Comparison of ENCODE assay signal across 8 mouse cellular contexts in the genomic region with DNA sequence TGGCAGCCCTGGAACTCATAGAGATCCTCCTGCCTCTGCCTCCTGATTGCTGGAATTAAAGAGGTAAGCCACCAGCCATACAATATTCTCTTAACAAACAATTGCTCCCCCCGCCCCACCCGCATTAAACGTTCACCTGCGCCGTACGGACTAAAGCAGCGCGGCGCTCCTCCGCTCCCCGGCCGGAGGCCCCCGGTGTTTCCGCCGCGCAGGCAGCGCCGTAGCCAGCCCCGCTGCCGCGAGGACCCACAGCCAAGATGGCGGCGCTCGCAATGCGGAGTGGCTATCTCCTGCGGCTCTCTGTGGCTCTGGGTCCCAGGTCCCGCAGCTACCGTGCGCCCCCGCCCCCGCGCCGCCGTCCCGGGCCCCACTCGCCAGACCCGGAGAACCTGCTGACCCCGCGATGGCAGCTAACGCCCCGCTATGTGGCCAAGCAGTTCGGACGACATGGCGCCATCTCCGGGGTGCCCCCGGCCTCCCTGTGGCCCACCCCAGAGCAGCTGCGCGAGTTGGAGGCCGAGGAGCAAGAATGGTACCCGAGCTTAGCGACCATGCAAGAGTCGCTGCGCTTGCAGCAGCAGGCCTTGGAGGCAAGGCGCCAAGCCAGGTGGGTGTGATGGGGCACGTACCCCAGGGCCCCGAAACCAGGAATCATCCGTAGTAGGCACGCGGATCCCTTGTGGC. TPM values are rescaled to one million over a fixed set of nuclear protein-coding genes. Genes with fewer than 3 reads are reported as not detected.
DNase-seq lines count a peak whose midpoint lies in the region; ATAC-seq and TF ChIP-seq lines count a peak whose summit lies in the region.

No protein-coding gene starts in this region.

- H3K27me3 ChIP-seq in embryonic facial prominence, embryonic 14.5 days (replicated peaks; ENCODE audit: control insufficient read depth, insufficient read depth, low read length) = no peaks in the 10 kb centered on the region
- no peaks in the 10 kb centered on the region for H3K27me3 ChIP-seq in kidney, adult 2 months (replicated peaks; ENCODE audit: control insufficient read depth, insufficient read depth, low read length)
- no peaks in the 10 kb centered on the region for H3K27me3 ChIP-seq in limb, embryonic 15.5 days
- no peaks in the 10 kb centered on the region for H3K27me3 ChIP-seq in midbrain, embryonic 15.5 days (replicated peaks)
- H3K27me3 ChIP-seq in spleen, adult 2 months (ENCODE audit: control insufficient read depth, insufficient read depth, low read length) = no peaks in the 10 kb centered on the region

- H3K4me2 ChIP-seq in embryonic facial prominence, embryonic 14.5 days (ENCODE audit: low read depth, low read length) = peak overlapping the region; percentile 61
- peak overlapping the region; percentile 56 for H3K4me2 ChIP-seq in limb, embryonic 15.5 days
- H3K4me2 ChIP-seq in midbrain, embryonic 15.5 days = peak overlapping the region; percentile 62

- H3K27ac ChIP-seq in embryonic facial prominence, embryonic 14.5 days (replicated peaks; ENCODE audit: low read depth, low read length) = peak overlapping the region; percentile 91
- peak overlapping the region; percentile 89 for H3K27ac ChIP-seq in kidney, adult 2 months (ENCODE audit: insufficient read depth, low read depth, low read length)
- peak overlapping the region; percentile 96 for H3K27ac ChIP-seq in limb, embryonic 15.5 days
- H3K27ac ChIP-seq in midbrain, embryonic 15.5 days = peak overlapping the region; percentile 87
- H3K27ac ChIP-seq in spleen, adult 2 months (ENCODE audit: insufficient read depth, low read length) = peak overlapping the region; percentile 81

- H3K9me3 ChIP-seq in embryonic facial prominence, embryonic 14.5 days (ENCODE audit: control insufficient read depth, low read length) = no peaks in the 10 kb centered on the region
- no peaks in the 10 kb centered on the region for H3K9me3 ChIP-seq in limb, embryonic 15.5 days
- no peaks in the 10 kb centered on the region for H3K9me3 ChIP-seq in midbrain, embryonic 15.5 days

- peak overlapping the region; percentile 85 for H3K4me3 ChIP-seq in embryonic facial prominence, embryonic 14.5 days (ENCODE audit: low read depth, low read length)
- peak overlapping the region; percentile 100 for H3K4me3 ChIP-seq in kidney, adult 2 months (ENCODE audit: insufficient read depth, low read depth, low read length)
- H3K4me3 ChIP-seq in limb, embryonic 15.5 days = peak overlapping the region; percentile 96
- H3K4me3 ChIP-seq in midbrain, embryonic 15.5 days = peak overlapping the region; percentile 58
- H3K4me3 ChIP-seq in spleen, adult 2 months (ENCODE audit: extremely low read depth, insufficient read depth, insufficient read length) = peak overlapping the region; percentile 87

- 2% methylated on average over 47 of the region's 59 CpGs for WGBS in embryonic facial prominence, embryonic 14.5 days
- WGBS in kidney, adult 2 months = under 1% methylated on average over 59 of the region's 59 CpGs
- under 1% methylated on average over 58 of the region's 59 CpGs for WGBS in limb, embryonic 15.5 days
- under 1% methylated on average over 58 of the region's 59 CpGs for WGBS in midbrain, embryonic 15.5 days
- WGBS in spleen, adult 2 months = under 1% methylated on average over 59 of the region's 59 CpGs

- peak; percentile 66 for TF ChIP-seq POLR2A in kidney, adult 2 months (IDR thresholded peaks at IDR 0.05; ENCODE audit: low read depth, low read length)
- peak; percentile 94 for TF ChIP-seq POLR2A in spleen, adult 2 months (IDR thresholded peaks at IDR 0.05; ENCODE audit: low read depth, low read length)

- ATAC-seq in embryonic facial prominence, embryonic 14.5 days (ENCODE audit: low read depth) = peak; percentile 75
- peak; percentile 45; the same call in 1 of the 2 replicates for ATAC-seq in limb, embryonic 15.5 days (ENCODE audit: insufficient number of reproducible peaks, low FRiP score, low TSS enrichment, low read depth)
- peak; percentile 81 for ATAC-seq in midbrain, embryonic 15.5 days (replicated peaks)

- TF ChIP-seq CTCF in kidney, adult 2 months (conservative IDR thresholded peaks at IDR 0.05; ENCODE audit: insufficient read depth, insufficient read length, low read depth, low read length) = no peak
- no peak for TF ChIP-seq CTCF in spleen, adult 2 months (IDR thresholded peaks at IDR 0.05; ENCODE audit: extremely low read depth, insufficient read depth, insufficient read length, insufficient replicate concordance)

- DNase-seq in 416B (ENCODE audit: low read depth) = peak; percentile 78
- peak; percentile 88 to 92 for DNase-seq in adrenal gland, postnatal 36 days
- peak; percentile 73 for DNase-seq in embryonic facial prominence, embryonic 14.5 days (ENCODE audit: low spot score)
- peak; percentile 68 for DNase-seq in heart, adult 8-10 months (ENCODE audit: low spot score)
- peak; percentile 84 for DNase-seq in kidney, adult 2 months
- DNase-seq in spleen, adult 2 months (ENCODE audit: low read depth in 1 of 2, low spot score in 2 of 2) = peak; percentile 53 to 84

- H3K4me1 ChIP-seq in embryonic facial prominence, embryonic 14.5 days (ENCODE audit: control insufficient read depth, insufficient read depth, low read length) = peaks cover 9% of the 10 kb centered on the region
- peaks cover 7% of the 10 kb centered on the region; the same call in 1 of the 2 replicates for H3K4me1 ChIP-seq in kidney, adult 2 months (ENCODE audit: control insufficient read depth, insufficient read depth, low read length)
- H3K4me1 ChIP-seq in limb, embryonic 15.5 days = peaks cover 44% of the 10 kb centered on the region
- H3K4me1 ChIP-seq in midbrain, embryonic 15.5 days = peaks cover 12% of the 10 kb centered on the region
- H3K4me1 ChIP-seq in spleen, adult 2 months (ENCODE audit: control insufficient read depth, insufficient read depth, insufficient read length) = no peaks in the 10 kb centered on the region; the same call in 1 of the 2 replicates

- H3K9ac ChIP-seq in embryonic facial prominence, embryonic 14.5 days (ENCODE audit: low read depth, low read length) = peak overlapping the region; percentile 95
- H3K9ac ChIP-seq in limb, embryonic 15.5 days = peak overlapping the region; percentile 97
- peak overlapping the region; percentile 83 for H3K9ac ChIP-seq in midbrain, embryonic 15.5 days

- H3K36me3 ChIP-seq in embryonic facial prominence, embryonic 14.5 days (ENCODE audit: control insufficient read depth, insufficient read depth, low read length) = peaks cover 37% of the 10 kb centered on the region
- no peaks in the 10 kb centered on the region; the same call in 1 of the 2 replicates for H3K36me3 ChIP-seq in kidney, adult 2 months (ENCODE audit: control insufficient read depth, insufficient read depth, low read length)
- H3K36me3 ChIP-seq in limb, embryonic 15.5 days = peaks cover 35% of the 10 kb centered on the region
- H3K36me3 ChIP-seq in midbrain, embryonic 15.5 days (replicated peaks) = peaks cover 30% of the 10 kb centered on the region
- H3K36me3 ChIP-seq in spleen, adult 2 months (ENCODE audit: control insufficient read depth, insufficient read depth, low read length) = peaks cover 26% of the 10 kb centered on the region

RNA-seq across cellular contexts. Expression of a gene that starts 0.9 kb away (rescaled TPM):
- total RNA-seq in adrenal gland, postnatal 36 days (2021) = 10 to 100 TPM; 63.3 to 70.5 TPM
- polyA plus RNA-seq in embryonic facial prominence, embryonic 14.5 days (2014; fragmentation: Nextera tagmentation; extraction: Ambion mirVana) = 41.3 and 41.5 TPM in 2 replicates
- total RNA-seq in heart, adult 8-10 months (2022) = 10 to 100 TPM; 31.0 to 34.9 (median 33.1) TPM
- 24.2 and 41.0 TPM in 2 replicates for polyA plus RNA-seq in kidney, adult 2 months (2012; rRNA removed)
- polyA plus RNA-seq in limb, embryonic 15.5 days (2015; fragmentation: Nextera tagmentation; extraction: Ambion mirVana) = 44.7 and 45.6 TPM in 2 replicates
- polyA plus RNA-seq in midbrain, embryonic 15.5 days (2015; fragmentation: Nextera tagmentation; extraction: Ambion mirVana) = 35.5 and 36.1 TPM in 2 replicates
- 20.3 and 61.4 TPM in 2 replicates for polyA plus RNA-seq in spleen, adult 2 months (2012; rRNA removed)

RNA-seq across cellular contexts. Expression of a gene that starts 8.3 kb away (rescaled TPM):
- total RNA-seq in adrenal gland, postnatal 36 days (2021) = 100 to 1,000 TPM; 116 to 119 TPM
- polyA plus RNA-seq in embryonic facial prominence, embryonic 14.5 days (2014; fragmentation: Nextera tagmentation; extraction: Ambion mirVana) = 109 and 111 TPM in 2 replicates
- total RNA-seq in heart, adult 8-10 months (2022) = 10 to 100 TPM; 82.8 to 92.9 (median 89.3) TPM
- 73.0 TPM in 2 replicates for polyA plus RNA-seq in kidney, adult 2 months (2012; rRNA removed)
- polyA plus RNA-seq in limb, embryonic 15.5 days (2015; fragmentation: Nextera tagmentation; extraction: Ambion mirVana) = 102 and 122 TPM in 2 replicates
- 88.2 and 91.7 TPM in 2 replicates for polyA plus RNA-seq in midbrain, embryonic 15.5 days (2015; fragmentation: Nextera tagmentation; extraction: Ambion mirVana)
- polyA plus RNA-seq in spleen, adult 2 months (2012; rRNA removed) = 125 and 162 TPM in 2 replicates

RNA-seq across cellular contexts. Expression of a gene that starts 9.6 kb away (rescaled TPM):
- total RNA-seq in adrenal gland, postnatal 36 days (2021) = 1 to 10 TPM; 9.1 to 10.0 TPM
- polyA plus RNA-seq in embryonic facial prominence, embryonic 14.5 days (2014; fragmentation: Nextera tagmentation; extraction: Ambion mirVana) = 5.8 and 6.8 TPM in 2 replicates
- total RNA-seq in heart, adult 8-10 months (2022) = 10 to 100 TPM; 10.3 to 13.2 (median 12.0) TPM
- 4.4 and 4.5 TPM in 2 replicates for polyA plus RNA-seq in kidney, adult 2 months (2012; rRNA removed)
- polyA plus RNA-seq in limb, embryonic 15.5 days (2015; fragmentation: Nextera tagmentation; extraction: Ambion mirVana) = 7.5 and 8.0 TPM in 2 replicates
- polyA plus RNA-seq in midbrain, embryonic 15.5 days (2015; fragmentation: Nextera tagmentation; extraction: Ambion mirVana) = 12.3 and 13.4 TPM in 2 replicates
- polyA plus RNA-seq in spleen, adult 2 months (2012; rRNA removed) = 1.6 and 1.8 TPM in 2 replicates

RNA-seq across cellular contexts. Expression of a gene that starts 14.6 kb away (rescaled TPM):
- total RNA-seq in adrenal gland, postnatal 36 days (2021) = 100 to 1,000 TPM; 569 to 727 TPM
- 805 and 891 TPM in 2 replicates for polyA plus RNA-seq in embryonic facial prominence, embryonic 14.5 days (2014; fragmentation: Nextera tagmentation; extraction: Ambion mirVana)
- total RNA-seq in heart, adult 8-10 months (2022) = 100 to 1,000 TPM; 330 to 410 (median 343) TPM
- polyA plus RNA-seq in kidney, adult 2 months (2012; rRNA removed) = 316 and 337 TPM in 2 replicates
- polyA plus RNA-seq in limb, embryonic 15.5 days (2015; fragmentation: Nextera tagmentation; extraction: Ambion mirVana) = 1,060 and 1,089 TPM in 2 replicates
- 669 and 673 TPM in 2 replicates for polyA plus RNA-seq in midbrain, embryonic 15.5 days (2015; fragmentation: Nextera tagmentation; extraction: Ambion mirVana)
- polyA plus RNA-seq in spleen, adult 2 months (2012; rRNA removed) = 112 and 116 TPM in 2 replicates

RNA-seq across cellular contexts. Expression of a gene that starts 24.6 kb away (rescaled TPM):
- total RNA-seq in adrenal gland, postnatal 36 days (2021) = 10 to 100 TPM; 62.1 to 69.2 TPM
- polyA plus RNA-seq in embryonic facial prominence, embryonic 14.5 days (2014; fragmentation: Nextera tagmentation; extraction: Ambion mirVana) = 67.1 and 76.5 TPM in 2 replicates
- total RNA-seq in heart, adult 8-10 months (2022) = 10 to 100 TPM; 19.9 to 24.6 (median 22.9) TPM
- polyA plus RNA-seq in kidney, adult 2 months (2012; rRNA removed) = 37.5 and 37.6 TPM in 2 replicates
- 94.4 and 98.2 TPM in 2 replicates for polyA plus RNA-seq in limb, embryonic 15.5 days (2015; fragmentation: Nextera tagmentation; extraction: Ambion mirVana)
- 126 and 127 TPM in 2 replicates for polyA plus RNA-seq in midbrain, embryonic 15.5 days (2015; fragmentation: Nextera tagmentation; extraction: Ambion mirVana)
- 50.3 and 55.0 TPM in 2 replicates for polyA plus RNA-seq in spleen, adult 2 months (2012; rRNA removed)

Comparison
In these comparisons a context has a peak if more than half of its experiments do, and no peak if none do; other contexts are left out.
1. Peak in every context shown above with its lines: DNase-seq, ATAC-seq, H3K4me3 ChIP-seq and H3K27ac ChIP-seq.